Mouse (Mus musculus): ENCODE results near the gene Ccm2. TPM values are rescaled to one million over a fixed set of nuclear protein-coding genes. Genes with fewer than 3 reads are reported as not detected.

Gene Ccm2
- polyA plus RNA-seq, 1 experiment, result 22.5 TPM

- no peak overlapping the region for H3K27ac ChIP-seq (ENCODE audit: control insufficient read depth, insufficient read depth, low read depth, low read length)
- TF ChIP-seq CTCF (IDR thresholded peaks at IDR 0.05; ENCODE audit: control insufficient read depth, insufficient read depth, insufficient replicate concordance, low read depth, low read length) (no peak), POLR2A (IDR thresholded peaks at IDR 0.05; ENCODE audit: control insufficient read depth, low read depth, low read length) (no peak)
- no peaks in the 10 kb centered on the region for H3K36me3 ChIP-seq (ENCODE audit: control insufficient read depth, insufficient read depth, low read length)
- no peaks in the 10 kb centered on the region for H3K4me1 ChIP-seq (ENCODE audit: control insufficient read depth, insufficient read depth, low read length)
- H3K4me3 ChIP-seq (ENCODE audit: control insufficient read depth, low read depth, low read length), result no peak overlapping the region
- no peaks in the 10 kb centered on the region for H3K27me3 ChIP-seq (ENCODE audit: control insufficient read depth, insufficient read depth, low read length)
These were observed 39.1 kb downstream of the Ccm2 start for GRCm38 (mm10) chr11:6585748-6586147.

- Histone ChIP-seq H3K4me1 (ENCODE audit: control insufficient read depth, insufficient read depth, low read length) (no peaks in the 10 kb centered on the region), H3K36me3 (ENCODE audit: control insufficient read depth, insufficient read depth, low read length) (no peaks in the 10 kb centered on the region), H3K27ac (ENCODE audit: control insufficient read depth, insufficient read depth, low read depth, low read length) (no peak overlapping the region), H3K27me3 (ENCODE audit: control insufficient read depth, insufficient read depth, low read length) (no peaks in the 10 kb centered on the region), H3K4me3 (ENCODE audit: control insufficient read depth, low read depth, low read length) (no peak overlapping the region)
- TF ChIP-seq CTCF (IDR thresholded peaks at IDR 0.05; ENCODE audit: control insufficient read depth, insufficient read depth, insufficient replicate concordance, low read depth, low read length), result no peak
- TF ChIP-seq POLR2A (IDR thresholded peaks at IDR 0.05; ENCODE audit: control insufficient read depth, low read depth, low read length), result no peak
These were observed 40.0 kb downstream of the Ccm2 start for GRCm38 (mm10) chr11:6586660-6587059.

GRCm38 (mm10) chr11:6587249-6587940 lies 40.7 kb downstream of the Ccm2 start:
- H3K36me3 ChIP-seq (ENCODE audit: control insufficient read depth, insufficient read depth, low read length), result no peaks in the 10 kb centered on the region

GRCm38 (mm10) chr11:6588295-6588694 lies 41.6 kb downstream of the Ccm2 start:
- no peaks in the 10 kb centered on the region for H3K4me1 ChIP-seq (ENCODE audit: control insufficient read depth, insufficient read depth, low read length)
- no peaks in the 10 kb centered on the region for H3K36me3 ChIP-seq (ENCODE audit: control insufficient read depth, insufficient read depth, low read length)
- TF ChIP-seq POLR2A (IDR thresholded peaks at IDR 0.05; ENCODE audit: control insufficient read depth, low read depth, low read length) (no peak), CTCF (IDR thresholded peaks at IDR 0.05; ENCODE audit: control insufficient read depth, insufficient read depth, insufficient replicate concordance, low read depth, low read length) (no peak)
- H3K4me3 ChIP-seq (ENCODE audit: control insufficient read depth, low read depth, low read length), result no peak overlapping the region
- no peak overlapping the region for H3K27ac ChIP-seq (ENCODE audit: control insufficient read depth, insufficient read depth, low read depth, low read length)
- H3K27me3 ChIP-seq (ENCODE audit: control insufficient read depth, insufficient read depth, low read length), result no peaks in the 10 kb centered on the region

More at GRCm38 (mm10) chr11:6587249-6587940, 40.7 kb downstream of the Ccm2 start:
- Histone ChIP-seq H3K4me1 (ENCODE audit: control insufficient read depth, insufficient read depth, low read length) (no peaks in the 10 kb centered on the region), H3K27ac (ENCODE audit: control insufficient read depth, insufficient read depth, low read depth, low read length) (no peak overlapping the region), H3K4me3 (ENCODE audit: control insufficient read depth, low read depth, low read length) (no peak overlapping the region), H3K27me3 (ENCODE audit: control insufficient read depth, insufficient read depth, low read length) (no peaks in the 10 kb centered on the region)
- TF ChIP-seq POLR2A (IDR thresholded peaks at IDR 0.05; ENCODE audit: control insufficient read depth, low read depth, low read length) (no peak), CTCF (IDR thresholded peaks at IDR 0.05; ENCODE audit: control insufficient read depth, insufficient read depth, insufficient replicate concordance, low read depth, low read length) (no peak)

- TF ChIP-seq POLR2A (IDR thresholded peaks at IDR 0.05; ENCODE audit: control insufficient read depth, low read depth, low read length), result no peak
- TF ChIP-seq CTCF (IDR thresholded peaks at IDR 0.05; ENCODE audit: control insufficient read depth, insufficient read depth, insufficient replicate concordance, low read depth, low read length), result no peak
- H3K27ac ChIP-seq (ENCODE audit: control insufficient read depth, insufficient read depth, low read depth, low read length), result no peak overlapping the region
- H3K36me3 ChIP-seq (ENCODE audit: control insufficient read depth, insufficient read depth, low read length), result no peaks in the 10 kb centered on the region
- H3K27me3 ChIP-seq (ENCODE audit: control insufficient read depth, insufficient read depth, low read length), result no peaks in the 10 kb centered on the region
- H3K4me1 ChIP-seq (ENCODE audit: control insufficient read depth, insufficient read depth, low read length), result no peaks in the 10 kb centered on the region
- H3K4me3 ChIP-seq (ENCODE audit: control insufficient read depth, low read depth, low read length), result no peak overlapping the region
These were observed 43.2 kb downstream of the Ccm2 start for GRCm38 (mm10) chr11:6589838-6590237.

GRCm38 (mm10) chr11:6590933-6591675 lies 44.4 kb downstream of the Ccm2 start:
- Histone ChIP-seq H3K36me3 (ENCODE audit: control insufficient read depth, insufficient read depth, low read length) (no peaks in the 10 kb centered on the region), H3K4me3 (ENCODE audit: control insufficient read depth, low read depth, low read length) (no peak overlapping the region), H3K27me3 (ENCODE audit: control insufficient read depth, insufficient read depth, low read length) (no peaks in the 10 kb centered on the region), H3K4me1 (ENCODE audit: control insufficient read depth, insufficient read depth, low read length) (no peaks in the 10 kb centered on the region), H3K27ac (ENCODE audit: control insufficient read depth, insufficient read depth, low read depth, low read length) (no peak overlapping the region)
- no peak for TF ChIP-seq CTCF (IDR thresholded peaks at IDR 0.05; ENCODE audit: control insufficient read depth, insufficient read depth, insufficient replicate concordance, low read depth, low read length)

- Histone ChIP-seq H3K27me3 (ENCODE audit: control insufficient read depth, insufficient read depth, low read length) (no peaks in the 10 kb centered on the region), H3K36me3 (ENCODE audit: control insufficient read depth, insufficient read depth, low read length) (no peaks in the 10 kb centered on the region), H3K27ac (ENCODE audit: control insufficient read depth, insufficient read depth, low read depth, low read length) (no peak overlapping the region), H3K4me1 (ENCODE audit: control insufficient read depth, insufficient read depth, low read length) (peaks cover 5% of the 10 kb centered on the region), H3K4me3 (ENCODE audit: control insufficient read depth, low read depth, low read length) (no peak overlapping the region)
- TF ChIP-seq POLR2A (IDR thresholded peaks at IDR 0.05; ENCODE audit: control insufficient read depth, low read depth, low read length), result no peak
- no peak for TF ChIP-seq CTCF (IDR thresholded peaks at IDR 0.05; ENCODE audit: control insufficient read depth, insufficient read depth, insufficient replicate concordance, low read depth, low read length)
These were observed 46.7 kb downstream of the Ccm2 start for GRCm38 (mm10) chr11:6593406-6593805.
